Mouse (Mus musculus) liver, postnatal 0 days (tissue): ENCODE results near the gene En1.

Experiments
- CTCF ChIP-seq: sonication (generic); IDR thresholded peaks from 2 replicates; pipeline ENCODE4 v1.5.1; 2016; ENCODE audit warnings: antibody characterized with exemption, low read depth
- EP300 ChIP-seq: IDR thresholded peaks from 2 replicates; pipeline ENCODE4 v1.6.1; 2016; ENCODE audit warnings: antibody characterized with exemption, low read depth, mild to moderate bottlenecking

GRCm38 (mm10) chr1:120644755-120645154 lies 42.5 kb downstream of the En1 start:
- TF ChIP-seq CTCF (no peak), EP300 (no peak)
